35 mouse cellular contexts compared by ENCODE assay signal in the genomic region with DNA sequence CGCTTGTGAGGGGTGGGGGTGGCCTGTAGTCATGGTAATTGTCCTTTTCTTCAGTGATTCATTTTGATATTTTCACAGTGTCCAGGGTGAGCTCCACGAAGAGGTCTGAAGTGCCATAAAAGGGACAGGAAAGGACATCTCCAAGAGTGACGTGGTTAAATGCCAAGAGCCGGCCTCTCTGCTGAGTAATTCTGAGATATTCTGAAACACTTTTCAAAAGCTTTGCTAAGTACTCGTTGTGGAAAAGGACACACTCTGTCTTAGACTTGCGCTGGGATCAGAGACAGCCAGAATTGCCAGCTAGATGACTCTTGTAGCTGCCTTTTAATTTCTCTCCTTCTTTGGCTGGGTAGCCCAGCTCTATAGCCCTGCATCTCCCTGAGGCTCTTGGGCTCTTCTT. TPM values are rescaled to one million over a fixed set of nuclear protein-coding genes. Genes with fewer than 3 reads are reported as not detected.
DNase-seq lines count a peak whose midpoint lies in the region; ATAC-seq lines count a peak whose summit lies in the region.
"Had no signal": no experiment of that assay in that cellular context is flagged by ENCODE, and none has a peak within 500 bp of the region (broad histone marks: within the 10 kb centered on the region; RNA-seq: fewer than 3 reads in every experiment).

No protein-coding gene starts in this region.

- no peak overlapping the region for H3K4me2 ChIP-seq in heart, embryonic 12.5 days
- H3K4me2 ChIP-seq: embryonic facial prominence, embryonic 12.5 days; embryonic facial prominence, embryonic 15.5 days; heart, embryonic 11.5 days; heart, embryonic 15.5 days; hindbrain, embryonic 13.5 days; intestine, embryonic 15.5 days had no signal

- H3K4me3 ChIP-seq in heart, embryonic 12.5 days, result no peak overlapping the region
- H3K4me3 ChIP-seq: embryonic facial prominence, embryonic 12.5 days; embryonic facial prominence, embryonic 15.5 days; heart, embryonic 15.5 days; hindbrain, embryonic 10.5 days; hindbrain, embryonic 13.5 days; intestine, embryonic 15.5 days had no signal

- 74% methylated on average over 6 of the region's 6 CpGs for WGBS in heart, embryonic 12.5 days

- H3K36me3 ChIP-seq in heart, embryonic 12.5 days, result no peaks in the 10 kb centered on the region
- H3K36me3 ChIP-seq: embryonic facial prominence, embryonic 12.5 days; embryonic facial prominence, embryonic 15.5 days; G1E; heart, embryonic 15.5 days; hindbrain, embryonic 10.5 days; hindbrain, embryonic 13.5 days; intestine, embryonic 15.5 days had no signal

- no peak overlapping the region for H3K9ac ChIP-seq in heart, embryonic 12.5 days
- H3K9ac ChIP-seq: embryonic facial prominence, embryonic 12.5 days; embryonic facial prominence, embryonic 15.5 days; forebrain, postnatal 0 days; heart, embryonic 15.5 days; hindbrain, embryonic 13.5 days; intestine, embryonic 15.5 days had no signal

- H3K9me3 ChIP-seq in heart, embryonic 12.5 days (replicated peaks), result no peaks in the 10 kb centered on the region
- H3K9me3 ChIP-seq: embryonic facial prominence, embryonic 12.5 days; embryonic facial prominence, embryonic 15.5 days; heart, embryonic 15.5 days; hindbrain, embryonic 10.5 days; hindbrain, embryonic 13.5 days; intestine, embryonic 15.5 days had no signal

- DNase-seq in adrenal gland, postnatal 14 days, result peak; percentile 13
- no peak for DNase-seq in adrenal gland, postnatal 10 days
- peak; percentile 64 for DNase-seq in heart, adult 11 months
- peak; percentile 24 to 25 for DNase-seq in right cerebral cortex, postnatal 10 days (ENCODE audit: low spot score in 2 of 2)
- DNase-seq in right cerebral cortex, postnatal 25 days, result no peak
- DNase-seq: B cell, adult 2 months; cerebellum, adult 11 months; cerebellum, adult 2 months; cerebellum, adult 9-11 months; cerebellum, postnatal 25 days; forebrain, postnatal 0 days; gastrocnemius, postnatal 10 days; gastrocnemius, postnatal 36 days; heart, postnatal 10 days; heart, postnatal 36 days; kidney, adult 11 months had no signal

- no peaks in the 10 kb centered on the region for H3K4me1 ChIP-seq in heart, embryonic 12.5 days (replicated peaks)
- H3K4me1 ChIP-seq: embryonic facial prominence, embryonic 15.5 days; heart, embryonic 15.5 days; hindbrain, embryonic 10.5 days; hindbrain, embryonic 13.5 days; intestine, embryonic 15.5 days had no signal

- 0 out of 2 replicates have a peak, but pooled peaks cover 1% of the 10 kb centered on the region for H3K27me3 ChIP-seq in heart, embryonic 12.5 days (replicated peaks)
- H3K27me3 ChIP-seq: CH12.LX; embryonic facial prominence, embryonic 12.5 days; embryonic facial prominence, embryonic 15.5 days; hindbrain, embryonic 13.5 days; intestine, embryonic 15.5 days had no signal

- ATAC-seq in heart, embryonic 12.5 days (ENCODE audit: insufficient number of reproducible peaks, low FRiP score), result no peak
- ATAC-seq: forebrain, embryonic 14.5 days; forebrain, postnatal 0 days; hindbrain, embryonic 16.5 days; intestine, embryonic 15.5 days; Patski had no signal

- no peak overlapping the region for H3K27ac ChIP-seq in heart, embryonic 12.5 days (ENCODE audit: poor library complexity, severe bottlenecking)
- H3K27ac ChIP-seq: embryonic facial prominence, embryonic 12.5 days; embryonic facial prominence, embryonic 15.5 days; heart, embryonic 15.5 days; hindbrain, embryonic 10.5 days; hindbrain, embryonic 13.5 days; intestine, embryonic 15.5 days had no signal

RNA-seq across cellular contexts. Expression of a gene that starts 9.9 kb away (rescaled TPM):
- total RNA-seq in adrenal gland, postnatal 14 days (2021), result not detected in 2 replicates
- not detected for total RNA-seq in adrenal gland, postnatal 10 days (2021)
- 0.17 and 0.20 TPM in 2 replicates for polyA plus RNA-seq in heart, embryonic 12.5 days (2016; fragmentation: Nextera tagmentation; extraction: Ambion mirVana)
- total RNA-seq: adrenal gland, adult 18-20 months; common myeloid progenitor, adult 5-6 weeks; G1E; gastrocnemius, adult 18-20 months; gastrocnemius, postnatal 10 days; gastrocnemius, postnatal 36 days; granulocyte monocyte progenitor cell, adult 5-6 weeks; heart, adult 8-10 months; heart, postnatal 10 days; heart, postnatal 36 days had no signal
- polyA plus RNA-seq: forebrain, embryonic 11.5 days; forebrain, embryonic 14.5 days; G1E; Patski had no signal

Comparison
In these comparisons a context has a peak if more than half of its experiments do, and no peak if none do; other contexts are left out.
1. DNase-seq: peak in adrenal gland, postnatal 14 days (single experiment), heart, adult 11 months (single experiment) and right cerebral cortex, postnatal 10 days (2 of 2); none in adrenal gland, postnatal 10 days (single experiment) and right cerebral cortex, postnatal 25 days (single experiment).